Mouse (Mus musculus) kidney, embryonic 14.5 days (tissue): ENCODE data around the gene Dnm1. TPM values are rescaled to one million over a fixed set of nuclear protein-coding genes. Genes with fewer than 3 reads are reported as not detected.
"Not testable (repeated sequence)": the region's sequence is repeated elsewhere in the genome, so short reads cannot be mapped to it uniquely, and the experiment has no call there.

Experiments used
- ATAC-seq: fragments of 200-750 bp; cut with Nextera tagmentation; 2 replicates; pipeline ENCODE4 v1.8.0; 2017; ENCODE audit warnings: moderate number of reproducible peaks, mild to moderate bottlenecking, moderate TSS enrichment, moderate library complexity; ENCODE audit not compliant: low FRiP score, low TSS enrichment
- H3K27ac ChIP-seq: fragments of 300-500 bp; sonication (generic); 2 replicates; pipeline ENCODE4 v1.5.1; 2014; ENCODE audit warnings: low read depth, mild to moderate bottlenecking, low read length, moderate library complexity, mixed read lengths
- H3K27me3 ChIP-seq: fragments of 300-500 bp; sonication (generic); 2 replicates; pipeline ENCODE4 v1.6.1; 2014; ENCODE audit warnings: mild to moderate bottlenecking, low read length; ENCODE audit not compliant: control insufficient read depth, insufficient read depth
- H3K36me3 ChIP-seq: fragments of 300-500 bp; sonication (generic); 2 replicates; pipeline ENCODE4 v1.6.1; 2014; ENCODE audit warnings: low read length, mixed read lengths; ENCODE audit not compliant: control insufficient read depth, insufficient read depth
- H3K4me1 ChIP-seq: fragments of 300-500 bp; sonication (generic); 2 replicates; pipeline ENCODE4 v1.6.1; 2014; ENCODE audit warnings: low read length, mixed read lengths; ENCODE audit not compliant: control insufficient read depth, insufficient read depth
- H3K4me2 ChIP-seq: fragments of 300-500 bp; sonication (generic); replicated peaks from 2 replicates; pipeline ENCODE4 v1.6.1; 2014; ENCODE audit warnings: low read depth, mild to moderate bottlenecking, low read length
- H3K4me3 ChIP-seq: fragments of 300-500 bp; sonication (generic); 2 replicates; pipeline ENCODE4 v1.5.1; 2014; ENCODE audit warnings: mild to moderate bottlenecking, low read length
- H3K9ac ChIP-seq: fragments of 300-500 bp; sonication (generic); 2 replicates; pipeline ENCODE4 v1.6.1; 2014; ENCODE audit warnings: low read depth, mild to moderate bottlenecking, low read length, moderate library complexity
- H3K9me3 ChIP-seq: fragments of 300-500 bp; sonication (generic); 2 replicates; pipeline ENCODE4 v1.6.1; 2016; ENCODE audit warnings: low read length; ENCODE audit not compliant: control insufficient read depth
- WGBS: fragments of 180-500 bp; shearing (Covaris S2); extraction: QIAGEN DNeasy Blood & Tissue Kit; methylation state at CpG from one replicate; pipeline ENCODE4 v1.1.7; 2014; 5-methylcytosine and 5-hydroxymethylcytosine counted together
- polyA plus RNA-seq: library from polyadenylated mRNA; unstranded; fragments of >200 nt; fragmentation: Nextera tagmentation; extraction: Ambion mirVana; gene quantifications from 2 replicates; pipeline ENCODE4 v1.2.1, GENCODE M21; 2014

The Dnm1 gene
- polyA plus RNA-seq, 1 experiment from 2014 or later, result 11.5 TPM

DNA sequence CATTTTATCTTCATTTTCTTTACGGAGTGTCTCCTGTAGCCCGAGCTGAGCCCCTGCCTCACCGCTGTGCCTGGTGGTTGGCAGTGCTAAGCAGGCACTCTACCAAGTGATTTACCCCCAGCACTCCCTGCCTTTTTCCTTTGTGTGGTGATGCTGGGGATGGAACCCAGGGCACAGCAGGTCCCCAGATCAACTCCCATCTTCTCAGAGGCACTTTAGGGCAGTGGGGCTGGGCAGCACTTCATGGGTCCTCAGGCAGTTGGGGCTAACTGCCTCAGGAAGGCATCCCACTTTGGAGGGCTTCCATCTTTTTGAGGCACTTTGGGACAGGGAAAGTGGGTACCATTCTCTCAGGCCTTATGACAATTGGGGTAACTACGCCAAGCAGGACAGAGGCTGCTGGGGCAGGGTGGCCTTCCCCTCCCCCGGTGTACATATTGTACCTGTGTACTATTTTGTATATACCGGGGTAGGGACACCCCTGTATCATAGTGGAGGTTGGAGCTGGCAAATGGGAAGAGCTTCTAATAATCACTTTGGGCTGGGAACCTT, 45.8 kb downstream of the Dnm1 start:
- Histone ChIP-seq H3K4me1 (peaks cover 15% of the 10 kb centered on the region), H3K4me2 (no peak overlapping the region), H3K27ac (no peak overlapping the region), H3K36me3 (peaks cover 63% of the 10 kb centered on the region), H3K4me3 (no peak overlapping the region), H3K27me3 (no peaks in the 10 kb centered on the region), H3K9me3 (no peaks in the 10 kb centered on the region), H3K9ac (no peak overlapping the region)
- WGBS, result 82% methylated on average over 6 of the region's 6 CpGs
- no peak for ATAC-seq

DNA sequence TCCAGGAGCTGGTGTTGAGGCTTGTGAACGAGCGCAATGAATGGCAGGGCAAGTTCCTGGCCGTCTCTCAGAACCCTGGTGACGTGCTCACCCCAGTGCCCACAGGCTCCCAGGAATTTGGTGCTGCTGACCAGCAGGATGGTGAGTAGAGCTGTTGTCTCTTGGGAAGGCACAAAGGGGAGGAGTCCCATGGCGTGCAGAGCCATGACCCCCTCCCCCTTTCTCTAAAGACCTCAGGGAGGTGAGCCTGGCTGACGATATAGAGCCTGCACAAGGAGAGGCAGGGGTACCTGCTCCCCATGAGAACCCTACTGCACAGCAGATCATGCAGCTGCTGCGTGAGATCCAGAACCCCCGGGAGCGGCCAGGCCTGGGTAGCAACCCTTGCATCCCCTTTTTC, 47.0 kb downstream of the Dnm1 start:
- Histone ChIP-seq H3K4me2 (no peak overlapping the region), H3K27ac (no peak overlapping the region), H3K9me3 (no peaks in the 10 kb centered on the region), H3K4me1 (peaks cover 6% of the 10 kb centered on the region), H3K36me3 (peaks cover 72% of the 10 kb centered on the region), H3K27me3 (no peaks in the 10 kb centered on the region), H3K9ac (no peak overlapping the region), H3K4me3 (no peak overlapping the region)
- 87% methylated on average over 9 of the region's 9 CpGs for WGBS
- ATAC-seq, result no peak

DNA sequence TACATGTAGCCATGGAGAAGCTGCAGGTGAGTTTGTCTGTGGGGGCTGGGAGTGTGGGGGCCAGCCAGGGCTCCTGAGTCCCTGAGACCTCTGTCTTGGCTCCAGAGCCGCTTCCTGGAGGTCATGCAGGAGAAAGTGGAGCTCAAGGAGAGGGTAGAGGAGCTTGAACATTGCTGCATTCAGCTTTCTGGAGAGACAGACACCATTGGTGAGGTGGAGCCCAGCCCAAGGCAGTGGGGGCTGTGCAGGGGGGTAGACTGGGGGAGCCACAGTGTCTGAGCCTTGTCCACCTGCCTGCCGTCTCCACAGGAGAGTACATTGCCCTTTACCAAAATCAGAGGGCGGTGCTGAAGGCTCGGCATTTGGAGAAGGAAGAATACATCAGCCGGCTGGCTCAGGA, 47.5 kb downstream of the Dnm1 start:
- H3K9me3 ChIP-seq, result no peaks in the 10 kb centered on the region
- no peak overlapping the region for H3K4me3 ChIP-seq
- ATAC-seq, result no peak
- no peak overlapping the region for H3K4me2 ChIP-seq
- H3K9ac ChIP-seq, result no peak overlapping the region
- 92% methylated on average over 5 of the region's 5 CpGs for WGBS
- H3K4me1 ChIP-seq, result peaks cover under 1% of the 10 kb centered on the region; the same call in 1 of the 2 replicates
- no peak overlapping the region for H3K27ac ChIP-seq
- H3K36me3 ChIP-seq, result peaks cover 77% of the 10 kb centered on the region
- H3K27me3 ChIP-seq, result no peaks in the 10 kb centered on the region

DNA sequence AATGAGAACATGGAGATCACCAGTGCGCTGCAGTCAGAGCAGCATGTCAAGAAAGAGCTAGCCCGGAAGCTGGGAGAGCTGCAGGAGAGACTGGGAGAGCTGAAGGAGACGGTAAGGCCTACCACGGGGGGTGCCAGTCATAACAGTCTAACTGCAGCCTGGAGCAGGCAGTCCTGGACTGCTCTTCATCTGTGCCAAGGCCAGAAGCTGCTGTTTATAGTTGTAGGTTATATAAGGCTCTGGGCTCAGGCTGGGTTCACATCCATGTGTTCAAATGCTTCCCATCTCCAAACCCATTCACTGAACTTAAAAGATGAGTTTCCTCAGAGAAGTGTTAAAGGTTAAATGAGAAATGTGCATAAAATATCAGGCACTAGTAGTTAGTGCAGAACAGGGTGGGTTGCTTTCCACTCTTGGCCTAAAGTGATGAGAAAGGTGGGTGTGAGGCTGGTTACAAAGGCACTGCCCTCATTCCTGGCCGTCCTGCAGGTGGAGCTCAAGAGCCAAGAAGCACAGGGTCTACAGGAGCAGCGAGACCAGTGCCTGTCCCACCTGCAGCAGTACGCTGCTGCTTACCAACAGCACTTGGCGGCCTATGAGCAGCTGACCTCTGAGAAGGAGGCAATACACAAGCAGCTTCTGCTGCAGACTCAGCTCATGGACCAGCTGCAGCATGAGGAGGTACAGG, 48.8 kb downstream of the Dnm1 start:
- H3K36me3 ChIP-seq, result peaks cover 89% of the 10 kb centered on the region
- H3K9ac ChIP-seq, result no peak overlapping the region
- no peak overlapping the region for H3K4me2 ChIP-seq
- ATAC-seq, result peak; percentile 64; the same call in 1 of the 2 replicates
- H3K9me3 ChIP-seq, result no peaks in the 10 kb centered on the region
- H3K4me3 ChIP-seq, result no peak overlapping the region
- no peak overlapping the region for H3K27ac ChIP-seq
- no peaks in the 10 kb centered on the region for H3K4me1 ChIP-seq
- WGBS, result 58% methylated on average over 8 of the region's 8 CpGs
- no peaks in the 10 kb centered on the region for H3K27me3 ChIP-seq

DNA sequence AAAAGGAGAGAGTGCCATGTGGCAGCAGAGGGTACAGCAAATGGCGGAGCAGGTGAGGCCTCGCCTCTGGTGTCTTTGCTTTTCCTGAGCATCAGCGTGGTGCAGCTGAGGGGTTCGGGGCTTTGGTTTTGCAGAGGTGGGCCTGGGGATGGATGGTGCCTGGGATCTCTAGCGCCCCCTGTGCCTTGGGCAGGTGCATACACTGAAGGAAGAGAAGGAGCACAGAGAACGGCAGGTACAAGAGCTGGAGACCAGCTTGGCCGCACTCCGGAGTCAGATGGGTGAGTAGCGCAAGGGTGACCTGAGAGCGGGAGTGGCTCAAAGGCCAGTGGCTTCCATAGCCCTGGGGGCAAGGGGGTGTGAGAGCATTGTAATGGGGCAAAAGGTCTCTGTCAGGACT, 50.2 kb downstream of the Dnm1 start:
- Histone ChIP-seq H3K4me3 (no peak overlapping the region), H3K27ac (no peak overlapping the region), H3K9me3 (no peaks in the 10 kb centered on the region), H3K4me1 (no peaks in the 10 kb centered on the region), H3K4me2 (no peak overlapping the region), H3K27me3 (no peaks in the 10 kb centered on the region), H3K36me3 (peaks cover 95% of the 10 kb centered on the region), H3K9ac (no peak overlapping the region)
- no peak for ATAC-seq
- WGBS, result 90% methylated on average over 10 of the region's 10 CpGs

DNA sequence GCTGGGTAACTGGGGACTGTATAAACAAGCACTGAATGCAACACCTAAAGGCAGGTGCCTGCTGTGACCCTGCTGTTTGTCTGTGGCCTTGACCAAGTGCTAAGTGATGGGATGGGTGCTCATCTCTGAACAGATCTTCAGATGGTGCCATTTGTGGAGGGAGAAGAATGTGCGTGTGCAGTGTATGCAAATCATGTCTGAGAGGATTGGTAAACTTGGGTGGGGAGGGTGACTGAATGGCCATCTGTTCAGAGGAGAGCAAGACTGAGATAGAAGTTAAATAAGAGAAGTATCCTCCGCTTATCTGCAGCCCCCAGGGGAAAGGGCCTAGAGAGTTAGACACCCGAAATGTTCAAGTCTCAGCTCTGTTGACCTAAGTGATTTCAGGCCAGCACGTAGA, 53.7 kb downstream of the Dnm1 start:
- no peak for ATAC-seq
- 93% methylated on average over 4 of the region's 4 CpGs for WGBS
- no peak overlapping the region for H3K4me2 ChIP-seq
- H3K4me3 ChIP-seq, result no peak overlapping the region
- H3K27me3 ChIP-seq, result no peaks in the 10 kb centered on the region
- H3K4me1 ChIP-seq, result no peaks in the 10 kb centered on the region
- peaks cover 78% of the 10 kb centered on the region for H3K36me3 ChIP-seq
- no peak overlapping the region for H3K27ac ChIP-seq
- no peak overlapping the region for H3K9ac ChIP-seq
- no peaks in the 10 kb centered on the region for H3K9me3 ChIP-seq

DNA sequence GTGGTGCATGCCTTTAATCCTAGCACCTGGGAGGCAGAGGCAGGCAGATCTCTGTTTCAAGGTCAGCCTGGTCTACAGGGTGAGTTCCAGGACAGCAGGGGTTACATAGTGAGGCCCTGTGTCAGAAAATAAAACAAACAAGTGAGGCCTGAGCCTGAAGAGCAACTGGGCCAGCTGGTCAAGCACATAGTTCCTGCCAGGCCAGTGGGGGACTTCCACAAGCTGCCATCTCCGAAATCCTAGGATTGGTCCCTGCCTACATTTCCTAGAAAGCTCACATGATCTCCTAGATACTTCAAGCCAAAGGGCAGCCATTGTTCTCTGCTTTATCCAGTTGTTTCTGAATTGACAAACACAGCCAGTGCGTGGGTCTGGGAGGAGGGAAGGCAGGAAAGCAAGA, 57.3 kb downstream of the Dnm1 start:
- H3K27ac ChIP-seq, H3K4me3 ChIP-seq, H3K4me2 ChIP-seq, H3K9me3 ChIP-seq, H3K27me3 ChIP-seq, ATAC-seq, H3K4me1 ChIP-seq, H3K9ac ChIP-seq: not testable (repeated sequence)
- 86% methylated on average over 2 of the region's 2 CpGs for WGBS
- peaks cover 61% of the 10 kb centered on the region for H3K36me3 ChIP-seq

DNA sequence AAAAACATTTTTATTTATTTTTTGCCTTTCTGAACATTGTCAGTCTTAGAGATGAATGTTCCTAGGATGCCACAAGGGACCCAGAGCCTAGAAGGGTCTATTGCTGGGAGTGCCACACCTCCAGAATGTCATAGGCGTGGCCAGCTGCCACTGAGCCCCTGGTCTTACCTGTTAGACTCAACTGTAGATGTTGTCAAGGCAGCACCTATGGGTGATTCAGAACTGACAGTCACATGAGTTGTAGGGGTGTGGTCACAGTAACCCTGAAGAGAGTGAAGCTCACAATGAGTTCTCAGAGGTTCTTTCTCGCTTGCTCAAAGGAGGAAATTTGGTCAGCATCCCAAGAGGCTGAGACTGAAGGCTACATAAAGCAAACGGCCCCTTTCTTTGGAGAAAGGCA, 57.9 kb downstream of the Dnm1 start:
- Histone ChIP-seq H3K4me3 (no peak overlapping the region), H3K27ac (no peak overlapping the region), H3K9me3 (no peaks in the 10 kb centered on the region), H3K4me1 (no peaks in the 10 kb centered on the region), H3K9ac (no peak overlapping the region), H3K4me2 (no peak overlapping the region), H3K27me3 (no peaks in the 10 kb centered on the region), H3K36me3 (peaks cover 57% of the 10 kb centered on the region)
- WGBS, result 95% methylated on average over 3 of the region's 3 CpGs
- ATAC-seq, result no peak

DNA sequence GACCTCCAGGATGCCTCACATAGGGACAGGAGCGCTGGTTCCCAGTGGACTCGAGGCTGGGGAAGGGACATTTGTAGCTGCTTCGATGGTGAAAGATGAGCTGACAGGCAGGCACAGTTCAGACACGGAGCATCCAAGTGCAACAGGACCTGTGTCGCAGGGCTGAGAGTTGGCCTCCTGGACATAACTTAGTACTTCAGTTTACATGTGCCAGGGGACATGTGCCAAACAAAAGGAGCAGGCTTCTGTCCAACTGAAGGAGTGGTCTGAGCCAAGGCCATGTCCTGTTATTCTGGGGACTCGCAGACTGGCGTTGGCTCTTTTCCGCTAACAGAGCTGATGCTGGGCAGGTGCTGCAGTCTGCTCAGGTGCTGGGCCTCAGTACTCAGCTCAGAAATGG, 58.8 kb downstream of the Dnm1 start:
- Histone ChIP-seq H3K36me3 (peaks cover 48% of the 10 kb centered on the region), H3K4me1 (peaks cover 5% of the 10 kb centered on the region; the same call in 1 of the 2 replicates), H3K9me3 (no peaks in the 10 kb centered on the region), H3K27ac (no peak overlapping the region), H3K4me3 (no peak overlapping the region), H3K4me2 (no peak overlapping the region), H3K9ac (no peak overlapping the region), H3K27me3 (no peaks in the 10 kb centered on the region)
- WGBS, result 87% methylated on average over 8 of the region's 8 CpGs
- ATAC-seq, result no peak
